Mouse (Mus musculus) lung, postnatal 10 days (tissue): ENCODE results near the gene Ccr7.

Experiments
- DNase-seq: peaks from one replicate; pipeline ENCODE4 v3.0.0; 2021

Ccr7 gene

GRCm38 (mm10) chr11:99154987-99155641 is at the start of gene Ccr7:
Ccr7 (minus strand) TSS chr11:99155077.
- no peak for DNase-seq

GRCm38 (mm10) chr11:99189154-99189582 is 34.3 kb upstream of the Ccr7 start:
- DNase-seq: peak; percentile 70

DNA sequence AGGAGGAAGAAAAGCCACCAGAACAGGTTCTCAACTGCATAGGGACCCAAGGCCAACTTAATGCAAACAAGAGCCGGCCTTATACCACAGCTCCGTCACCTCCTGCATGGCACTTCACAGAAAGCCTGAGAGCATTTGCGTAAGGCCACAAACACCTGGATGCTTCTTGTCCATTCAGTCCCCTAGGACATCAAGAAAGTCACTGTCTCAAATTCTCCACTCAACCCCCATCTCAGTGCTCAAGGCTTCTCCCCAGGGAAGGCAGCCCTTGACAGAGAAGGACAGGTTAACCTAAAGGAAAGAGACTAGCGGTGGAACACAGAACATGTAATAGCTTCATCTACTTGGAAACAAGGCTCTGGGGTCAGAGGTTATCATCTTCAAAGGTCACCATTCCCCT is 32.5 kb upstream of the Ccr7 start:
- DNase-seq: no peak

DNA sequence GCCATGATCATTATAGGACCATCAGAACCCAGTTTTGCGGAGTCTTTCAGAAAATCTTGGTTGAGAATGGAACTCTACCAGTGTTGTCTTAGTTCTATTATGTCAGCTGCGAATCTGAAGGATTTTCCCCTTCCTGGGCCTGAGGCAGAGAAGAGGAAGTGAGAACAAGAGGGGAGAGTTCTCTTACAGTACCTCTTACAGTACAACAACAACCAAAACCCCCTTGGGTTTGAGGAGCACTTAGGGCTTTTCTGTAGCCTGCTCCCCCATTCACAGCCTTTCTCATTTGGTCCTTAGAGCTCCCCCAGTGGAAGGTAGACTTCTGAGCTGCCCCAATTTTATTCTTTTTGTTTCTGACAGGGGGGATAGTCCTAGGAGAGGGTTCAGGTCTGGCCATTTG is 32.0 kb upstream of the Ccr7 start:
- no peak for DNase-seq

DNA sequence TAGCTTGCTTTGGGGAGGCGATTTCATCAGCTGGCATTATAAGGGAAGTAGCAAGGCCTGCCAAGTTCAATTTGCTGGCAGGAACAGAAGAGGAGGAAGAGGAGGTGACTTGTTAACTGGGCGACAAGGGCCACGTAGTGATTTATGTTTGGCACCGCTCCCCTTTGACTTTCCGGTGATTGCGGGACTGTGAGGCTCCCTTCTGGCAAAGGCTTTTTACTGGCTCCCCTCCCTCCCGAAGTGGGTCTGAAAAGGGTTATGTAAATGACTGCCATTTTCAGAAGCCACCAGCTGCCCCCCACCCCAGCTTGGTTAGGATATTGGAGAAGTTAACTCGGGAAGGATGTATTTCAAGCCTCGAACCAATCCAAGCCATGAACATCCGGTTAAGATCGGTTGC is 27.7 kb upstream of the Ccr7 start:
- DNase-seq: no peak

DNA sequence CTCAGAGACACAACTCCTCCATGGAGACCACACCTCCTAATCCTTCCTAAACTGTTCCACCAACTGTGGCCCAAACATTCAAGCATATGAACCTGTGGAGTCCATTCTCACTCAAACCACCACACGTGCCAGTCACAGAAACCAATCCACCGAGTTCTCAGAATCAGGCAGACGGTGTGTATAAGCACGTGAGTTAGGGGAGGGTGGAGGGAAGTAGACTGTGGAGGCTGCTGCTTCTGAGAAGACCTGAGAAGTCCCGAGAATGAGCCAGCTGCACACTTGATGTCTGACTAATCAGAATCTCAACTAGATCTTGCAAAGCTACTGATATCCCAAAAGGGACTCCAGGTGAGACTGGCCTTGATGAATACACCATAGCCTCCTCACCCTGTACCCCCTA is 25.2 kb upstream of the Ccr7 start:
- DNase-seq: no peak

- no peak for DNase-seq
Measured at GRCm38 (mm10) chr11:99177925-99178198, 23.0 kb upstream of the Ccr7 start.

GRCm38 (mm10) chr11:99177054-99177924 is 22.4 kb upstream of the Ccr7 start:
- no peak for DNase-seq

DNA sequence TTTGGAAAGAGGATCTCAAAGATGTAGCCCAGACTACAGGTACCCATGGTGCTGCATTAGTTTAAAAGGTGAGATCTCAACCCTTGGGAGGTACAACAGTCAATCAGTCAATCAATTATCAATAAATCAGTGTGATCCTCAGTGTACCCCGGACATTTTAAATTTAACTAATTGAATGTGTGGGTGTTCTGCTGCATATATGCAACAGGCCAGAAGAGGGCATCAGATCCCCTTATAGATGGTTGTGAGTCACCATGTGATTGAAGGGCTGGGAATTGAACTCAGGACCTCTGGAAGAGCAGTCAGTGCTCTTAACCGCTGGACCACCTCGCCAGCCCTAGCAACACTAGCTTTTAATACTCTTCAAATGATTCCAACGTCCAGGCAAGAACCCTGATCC is 17.1 kb upstream of the Ccr7 start:
- no peak for DNase-seq

DNA sequence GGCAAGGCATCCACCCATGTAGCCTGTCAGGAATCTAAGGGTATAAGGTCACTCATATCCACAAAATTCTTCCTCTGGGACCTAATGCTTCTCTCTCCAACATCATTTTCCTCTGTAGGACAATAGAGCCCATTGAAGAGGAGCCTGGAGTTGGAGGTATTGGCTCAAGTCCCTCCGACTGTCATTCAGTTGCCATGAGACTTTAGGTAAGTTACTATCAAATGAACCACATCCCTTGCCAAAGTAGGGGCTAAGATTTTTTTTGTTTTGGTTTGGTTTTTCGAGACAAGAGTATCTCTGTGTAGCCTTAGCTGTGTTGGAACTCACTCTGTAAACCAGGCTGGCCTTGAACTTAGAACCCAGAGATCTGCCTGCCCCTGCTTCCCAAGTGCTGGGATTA is 16.6 kb upstream of the Ccr7 start:
- no peak for DNase-seq

GRCm38 (mm10) chr11:99170547-99171267 is 15.8 kb upstream of the Ccr7 start:
- DNase-seq: no peak

GRCm38 (mm10) chr11:99170005-99170404 is 15.1 kb upstream of the Ccr7 start:
- no peak for DNase-seq

DNA sequence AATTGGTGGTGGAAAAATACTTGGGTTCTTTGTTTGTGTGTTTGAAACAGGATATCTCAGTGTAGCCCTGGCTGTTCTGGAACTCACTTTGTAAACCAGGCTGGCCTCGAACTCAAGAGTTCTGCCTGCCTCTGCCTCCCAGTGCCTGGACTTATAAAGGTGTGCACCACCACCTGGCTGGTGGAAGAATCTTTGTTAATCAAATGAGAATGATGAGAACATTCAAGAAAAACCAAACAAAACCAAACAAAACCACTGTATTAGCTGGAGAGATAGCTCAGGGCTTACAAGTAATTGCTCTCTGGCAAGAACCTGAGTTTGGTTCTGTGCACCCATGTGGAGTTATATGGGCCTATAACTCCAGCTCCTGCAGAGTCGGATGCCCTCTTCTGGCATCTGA is 14.6 kb upstream of the Ccr7 start:
- no peak for DNase-seq

DNA sequence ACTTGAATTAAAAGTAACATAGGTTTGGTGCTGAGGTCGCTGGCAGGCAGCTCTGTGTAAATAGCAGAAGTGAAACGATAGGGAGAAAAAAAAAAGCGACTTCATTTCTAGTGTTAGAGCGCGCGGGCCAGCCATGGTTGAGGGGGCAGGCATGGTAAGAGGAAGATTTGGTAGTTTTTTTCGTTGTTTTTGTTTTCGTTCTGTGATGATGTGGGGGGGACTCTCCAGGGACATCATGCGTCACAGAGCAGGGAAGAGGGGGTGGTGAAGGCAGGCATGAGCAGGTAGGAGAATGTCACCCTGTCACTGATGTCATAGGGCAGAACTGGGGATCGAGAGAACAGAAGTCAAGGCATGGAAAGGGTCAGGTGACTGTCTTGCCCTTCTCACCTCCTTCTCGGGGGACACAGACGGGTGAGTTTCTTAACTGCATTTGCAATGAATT is 13.2 kb upstream of the Ccr7 start:
- no peak for DNase-seq

DNA sequence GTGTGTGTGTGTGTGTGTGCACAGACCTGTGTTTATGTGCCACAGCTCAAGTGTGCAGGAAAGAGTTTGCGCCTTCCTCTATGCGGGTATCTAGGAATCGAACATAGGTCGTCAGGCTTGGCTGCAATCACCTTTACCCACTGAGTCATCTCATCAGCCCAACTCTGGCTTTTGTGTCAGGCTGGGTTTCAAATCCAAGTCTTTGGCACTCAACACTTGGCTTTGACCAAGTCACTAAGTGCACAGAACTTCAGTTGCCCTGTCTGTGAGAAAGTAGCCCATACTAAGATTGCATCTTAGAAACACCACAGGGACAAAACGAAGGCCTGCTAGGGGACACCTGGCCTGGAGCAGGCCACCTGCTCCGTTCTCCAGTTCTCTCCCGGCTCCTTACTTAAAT is 12.7 kb upstream of the Ccr7 start:
- DNase-seq: no peak

DNA sequence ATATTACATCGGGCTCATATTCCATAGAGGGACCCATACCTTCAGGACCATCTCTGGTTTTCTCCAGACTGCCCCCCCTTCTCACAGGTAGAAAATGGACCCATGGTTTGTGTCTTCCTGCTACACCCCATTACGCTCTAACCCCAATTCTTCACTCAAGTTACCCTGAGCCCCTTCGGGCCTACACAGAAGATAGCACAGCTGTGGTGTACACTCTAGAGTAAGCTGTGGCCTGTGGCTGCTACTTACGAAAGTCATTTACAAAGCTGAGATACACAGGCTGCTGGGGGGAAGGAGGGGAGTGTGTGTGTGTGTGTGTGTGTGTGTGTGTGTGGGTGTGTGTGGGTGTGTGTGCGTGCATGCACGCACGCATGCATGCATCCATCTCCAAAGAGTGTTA is 11.4 kb upstream of the Ccr7 start:
- DNase-seq: no peak

DNA sequence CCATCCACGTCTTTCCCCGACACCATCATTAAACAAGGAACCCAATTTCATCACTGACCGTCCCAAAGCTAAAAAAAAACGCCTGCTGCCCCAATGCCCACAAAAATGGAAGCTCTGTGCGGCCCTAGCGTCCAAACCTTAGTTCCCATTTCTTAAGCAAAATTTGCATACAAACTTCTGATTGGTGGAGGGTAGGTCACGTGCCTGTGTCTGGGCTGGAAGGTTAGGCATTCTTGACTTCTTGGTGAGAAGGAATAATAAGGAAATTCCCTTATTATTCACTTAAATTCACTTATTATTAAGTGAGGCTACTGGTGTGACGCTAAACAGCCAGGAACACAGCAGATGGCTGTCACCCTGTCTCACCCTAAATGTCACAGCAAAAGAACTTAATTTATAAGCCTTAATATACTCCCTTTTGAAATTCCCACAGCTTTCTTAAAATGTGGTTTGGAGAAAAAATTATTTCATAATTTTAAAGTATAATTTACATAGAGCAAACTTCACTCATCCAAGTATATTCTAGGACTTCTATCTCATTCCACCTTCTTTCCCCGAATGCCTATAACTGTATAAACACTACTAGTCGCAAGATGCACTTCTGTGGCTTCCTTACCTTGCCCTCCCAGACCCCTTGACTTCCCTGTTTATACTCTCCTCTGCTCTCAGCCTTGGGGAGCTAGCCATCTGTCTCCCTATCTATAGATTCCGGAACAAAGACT is 10.3 kb upstream of the Ccr7 start:
- DNase-seq: no peak

- DNase-seq: peak; percentile 47
Measured at GRCm38 (mm10) chr11:99162972-99163686, 8.3 kb upstream of the Ccr7 start.

- DNase-seq: no peak
Measured at GRCm38 (mm10) chr11:99161648-99162047, 6.8 kb upstream of the Ccr7 start.

DNA sequence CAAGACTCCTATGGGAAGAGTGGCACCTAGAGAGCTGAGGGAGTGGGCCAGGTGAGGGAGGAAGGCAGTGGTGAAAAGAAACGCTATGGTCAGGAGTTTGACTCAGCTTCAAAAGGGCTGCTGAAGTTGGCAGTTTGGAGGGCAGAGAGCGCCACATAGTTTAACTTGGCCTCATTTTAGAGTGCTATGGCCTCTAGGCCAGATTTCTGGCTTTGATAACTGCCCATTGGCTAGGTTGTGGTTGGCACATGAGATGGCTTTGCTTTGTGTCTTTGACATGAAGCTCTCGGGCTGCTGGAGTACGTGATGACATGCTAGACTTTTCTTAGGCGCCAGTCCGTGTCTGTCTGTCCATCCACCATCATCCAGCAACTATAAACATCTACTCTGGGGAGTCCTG is 5.4 kb upstream of the Ccr7 start:
- no peak for DNase-seq

DNA sequence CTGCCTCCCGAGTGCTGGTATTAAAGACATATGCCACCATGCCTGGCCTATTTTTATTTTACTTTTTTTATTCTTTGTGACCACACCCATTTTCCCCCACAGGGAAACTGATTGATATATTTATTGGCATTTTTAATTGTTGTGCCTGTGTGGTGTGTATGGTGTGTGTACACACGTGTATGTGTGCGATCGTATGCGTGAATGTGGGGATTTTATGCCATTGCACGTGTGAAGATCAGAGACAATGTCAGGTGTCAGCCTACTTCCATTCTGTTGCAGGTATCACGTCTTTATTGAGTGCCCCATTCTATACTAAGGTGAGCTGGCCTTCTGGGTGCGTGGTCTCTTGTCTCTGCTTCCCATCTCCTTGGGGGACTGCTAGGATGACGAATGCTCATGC is 940 bp upstream of the Ccr7 start:
- no peak for DNase-seq
